Mouse (Mus musculus) heart, adult 11 months (tissue): ENCODE data around the gene Tmem265.
A peak's percentile ranks its signal among the peaks of the same experiment; 100 is the strongest.

Source experiments
- DNase-seq: peaks from one replicate; pipeline ENCODE4 v3.0.0; 2022

Gene Tmem265

GRCm38 (mm10) chr7:127588901-127589300, 27.7 kb downstream of the Tmem265 start:
- no peak for DNase-seq

DNA sequence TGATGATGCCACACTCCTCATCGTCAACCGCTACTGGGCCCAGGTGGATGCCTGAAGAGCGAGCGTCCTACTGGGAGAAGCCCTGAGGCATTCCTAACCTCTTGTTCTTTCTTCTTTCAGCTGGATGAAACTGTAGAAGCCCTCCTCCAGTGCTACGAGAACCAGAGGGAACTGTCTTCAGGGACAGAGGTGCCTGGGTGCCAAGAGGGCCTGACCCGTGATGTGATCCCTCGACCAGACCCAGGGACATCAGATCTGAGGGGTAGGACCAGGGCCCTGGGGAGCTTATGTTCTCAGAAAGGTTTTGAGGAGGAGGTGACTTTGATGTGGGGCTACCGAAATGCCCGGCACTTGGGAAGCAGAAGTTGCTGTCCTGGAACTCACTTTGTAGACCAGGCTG, 28.4 kb downstream of the Tmem265 start:
- DNase-seq: peak; percentile 91

GRCm38 (mm10) chr7:127591108-127591507, 29.9 kb downstream of the Tmem265 start:
- peak; percentile 90 for DNase-seq

DNA sequence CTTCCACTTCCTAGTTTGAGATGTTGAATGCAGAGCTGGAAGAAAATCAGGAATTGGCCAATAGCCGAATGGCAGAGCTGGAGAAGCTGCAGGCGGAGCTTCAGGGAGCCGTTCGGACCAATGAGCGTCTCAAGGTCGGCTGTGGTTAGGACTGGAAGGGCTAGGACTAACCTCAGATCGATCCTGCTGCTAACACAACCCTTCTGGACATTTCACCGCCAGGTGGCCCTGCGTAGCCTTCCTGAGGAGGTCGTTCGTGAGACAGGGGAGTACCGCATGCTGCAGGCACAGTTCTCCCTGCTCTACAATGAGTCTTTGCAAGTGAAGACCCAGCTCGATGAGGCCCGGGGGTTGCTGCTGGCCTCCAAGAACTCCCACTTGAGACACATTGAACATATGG, 31.4 kb downstream of the Tmem265 start:
- DNase-seq: no peak

- peak; percentile 88 for DNase-seq
Observed at GRCm38 (mm10) chr7:127596747-127597146, 35.6 kb downstream of the Tmem265 start.

GRCm38 (mm10) chr7:127600612-127601011, 39.4 kb downstream of the Tmem265 start:
- DNase-seq: no peak

- peak; percentile 81 for DNase-seq
Observed at GRCm38 (mm10) chr7:127601735-127602134, 40.5 kb downstream of the Tmem265 start.

DNA sequence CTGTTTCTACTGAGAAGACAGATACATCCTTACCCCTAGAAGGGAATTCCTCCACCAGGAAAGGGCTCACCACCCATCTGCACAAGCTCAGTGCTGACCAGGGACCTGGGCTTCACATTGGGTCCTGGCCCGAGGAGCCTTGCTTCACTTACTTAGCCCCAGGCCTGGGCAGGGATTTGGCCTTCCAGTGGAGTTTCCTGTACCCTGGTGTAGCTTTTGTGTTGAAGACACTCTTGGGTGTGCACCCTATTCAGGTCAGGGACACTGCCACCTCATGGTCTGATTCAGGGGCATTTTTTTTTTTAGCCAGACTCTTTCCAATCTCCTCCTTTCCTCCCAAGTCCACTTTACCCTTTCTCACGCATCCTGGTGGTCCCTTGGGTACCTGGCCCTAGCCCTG, 41.7 kb downstream of the Tmem265 start:
- DNase-seq: no peak

DNA sequence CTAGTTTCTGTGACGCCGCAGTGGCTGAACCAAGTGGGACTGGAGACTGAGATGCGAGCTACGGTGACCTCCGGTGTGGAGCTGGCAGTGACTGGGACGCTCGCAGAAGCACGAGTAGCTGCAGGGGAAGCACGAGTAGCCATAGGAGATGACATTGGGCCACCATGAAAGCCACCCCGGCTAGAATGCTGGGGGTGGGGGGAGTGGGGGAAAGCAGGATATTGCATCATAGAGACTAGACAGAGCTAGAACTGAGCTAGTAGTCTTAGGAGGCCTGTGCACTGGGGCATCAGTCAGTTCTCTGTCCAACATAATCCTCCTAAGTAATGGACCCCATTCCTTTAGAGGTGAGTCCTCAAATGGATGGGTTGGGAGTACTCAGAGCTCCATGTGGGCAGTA, 43.1 kb downstream of the Tmem265 start:
- peak; percentile 89 for DNase-seq

DNA sequence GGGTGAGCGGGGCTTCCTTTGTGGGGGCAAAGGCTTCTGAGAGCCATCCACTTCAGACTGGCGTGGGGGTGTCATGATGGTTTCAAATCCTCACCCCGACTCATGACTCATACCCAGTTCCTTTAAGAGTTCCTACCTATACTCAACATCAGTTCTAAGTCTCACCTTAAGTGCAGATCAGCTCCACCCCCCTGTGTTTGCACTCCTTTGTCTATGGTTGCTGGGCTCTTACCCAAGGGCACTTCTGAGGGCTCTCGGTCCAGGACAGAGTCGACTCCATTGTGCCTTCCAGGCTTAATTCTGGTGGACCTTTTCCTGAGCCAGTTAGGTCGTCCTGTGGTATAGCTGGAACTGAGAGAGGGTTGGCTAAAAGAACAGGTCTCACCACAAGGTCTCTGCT, 46.0 kb downstream of the Tmem265 start:
- DNase-seq: peak; percentile 84

DNA sequence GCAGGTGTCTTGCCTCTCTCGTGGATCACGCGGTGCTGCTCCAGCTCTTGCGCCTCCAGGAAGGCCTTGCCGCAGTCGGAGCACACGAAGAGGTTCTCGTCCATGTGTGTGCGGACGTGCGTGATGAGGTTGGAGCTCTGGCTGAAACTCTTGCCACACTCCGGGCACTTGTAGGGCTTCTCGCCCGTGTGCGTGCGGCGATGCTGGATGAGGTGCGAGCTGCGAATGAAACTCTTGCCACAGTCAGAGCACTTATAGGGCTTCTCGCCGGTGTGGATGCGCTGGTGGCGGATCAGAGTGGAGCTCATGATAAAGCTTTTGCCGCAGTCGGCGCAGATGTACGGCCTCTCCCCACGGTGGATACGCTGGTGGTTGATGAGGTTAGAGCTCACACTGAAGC, 49.8 kb downstream of the Tmem265 start:
- peak; percentile 87 for DNase-seq

- peak; percentile 90 for DNase-seq
Observed at GRCm38 (mm10) chr7:127611561-127611960, 50.4 kb downstream of the Tmem265 start.

- peak; percentile 92 for DNase-seq
Observed at GRCm38 (mm10) chr7:127613501-127613900, 52.3 kb downstream of the Tmem265 start.

GRCm38 (mm10) chr7:127614091-127614490, 52.9 kb downstream of the Tmem265 start:
- DNase-seq: no peak

GRCm38 (mm10) chr7:127614511-127614890, 53.3 kb downstream of the Tmem265 start:
- peak; percentile 96 for DNase-seq

GRCm38 (mm10) chr7:127614891-127615843, 54.0 kb downstream of the Tmem265 start, which contains the start of gene Zfp629:
Gene Zfp629, minus strand, starts transcription at chr7:127615797.
- DNase-seq: peak; percentile 98

DNA sequence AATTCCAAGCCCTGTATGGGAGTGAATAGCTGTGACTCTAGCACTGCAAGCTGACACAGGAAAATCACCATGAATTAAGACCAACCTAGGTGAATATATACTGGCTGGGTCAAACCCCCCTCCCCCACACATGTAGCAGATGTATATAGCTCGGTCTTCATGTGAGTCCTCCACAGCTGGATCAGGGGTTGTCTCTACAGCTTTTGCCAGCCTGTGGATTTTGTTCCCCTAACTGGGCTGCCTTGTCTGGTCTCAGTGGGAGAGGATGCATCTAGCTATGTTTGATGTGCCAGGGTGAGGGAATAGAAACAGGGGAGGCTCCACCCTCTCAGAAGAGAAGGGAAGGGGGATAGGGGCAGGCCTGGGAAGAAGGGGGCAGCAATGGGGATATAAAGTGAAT, 55.1 kb downstream of the Tmem265 start:
- no peak for DNase-seq
